Mouse (Mus musculus): ENCODE measurements around the gene Gm28042.
A peak's percentile ranks its signal among the peaks of the same experiment; 100 is the strongest.

Gene Gm28042

GRCm38 (mm10) chr2:120011462-120012200, 15.7 kb upstream of the Gm28042 start:
- peak; percentile 68 for DNase-seq (ENCODE audit: low read depth, low spot score)

GRCm38 (mm10) chr2:120012924-120013323, 14.4 kb upstream of the Gm28042 start:
- no peak for DNase-seq (ENCODE audit: low read depth, low spot score)

GRCm38 (mm10) chr2:120013831-120014486, 13.3 kb upstream of the Gm28042 start:
- DNase-seq (ENCODE audit: low read depth, low spot score) = no peak

GRCm38 (mm10) chr2:120015882-120016281, 11.4 kb upstream of the Gm28042 start:
- DNase-seq (ENCODE audit: low read depth, low spot score) = no peak

- no peak for DNase-seq (ENCODE audit: low read depth, low spot score)
These were observed 9.7 kb upstream of the Gm28042 start for GRCm38 (mm10) chr2:120017599-120017998.

GRCm38 (mm10) chr2:120024337-120024736, 3.0 kb upstream of the Gm28042 start:
- no peak for DNase-seq (ENCODE audit: low read depth, low spot score)

GRCm38 (mm10) chr2:120027950-120028331, 648 bp downstream of the Gm28042 start:
- DNase-seq (ENCODE audit: low read depth, low spot score) = peak; percentile 82

GRCm38 (mm10) chr2:120030380-120030779, 3.1 kb downstream of the Gm28042 start:
- no peak for DNase-seq (ENCODE audit: low read depth, low spot score)

- no peak for DNase-seq (ENCODE audit: low read depth, low spot score)
These were observed 5.6 kb downstream of the Gm28042 start, which contains the start of gene Pla2g4b for GRCm38 (mm10) chr2:120032726-120033467. Gene Pla2g4b (plus strand): TSS chr2:120033417.

GRCm38 (mm10) chr2:120033726-120034125, 6.4 kb downstream of the Gm28042 start:
- DNase-seq (ENCODE audit: low read depth, low spot score) = no peak

- DNase-seq (ENCODE audit: low read depth, low spot score) = no peak
These were observed 10.5 kb downstream of the Gm28042 start for GRCm38 (mm10) chr2:120037744-120038143.

GRCm38 (mm10) chr2:120040991-120041390, 13.7 kb downstream of the Gm28042 start:
- no peak for DNase-seq (ENCODE audit: low read depth, low spot score)

- DNase-seq (ENCODE audit: low read depth, low spot score) = peak; percentile 91
These were observed 16.9 kb downstream of the Gm28042 start for GRCm38 (mm10) chr2:120044101-120044603.

- DNase-seq (ENCODE audit: low read depth, low spot score) = no peak
These were observed 17.4 kb downstream of the Gm28042 start for GRCm38 (mm10) chr2:120044676-120045075.

GRCm38 (mm10) chr2:120046486-120047310, 19.4 kb downstream of the Gm28042 start:
- DNase-seq (ENCODE audit: low read depth, low spot score) = no peak

GRCm38 (mm10) chr2:120048173-120048572, 20.9 kb downstream of the Gm28042 start:
- no peak for DNase-seq (ENCODE audit: low read depth, low spot score)

GRCm38 (mm10) chr2:120049632-120050274, 22.5 kb downstream of the Gm28042 start:
- peak; percentile 52 for DNase-seq (ENCODE audit: low read depth, low spot score)

- no peak for DNase-seq (ENCODE audit: low read depth, low spot score)
These were observed 24.1 kb downstream of the Gm28042 start for GRCm38 (mm10) chr2:120051405-120051804.

- no peak for DNase-seq (ENCODE audit: low read depth, low spot score)
These were observed 27.7 kb downstream of the Gm28042 start for GRCm38 (mm10) chr2:120054771-120055552.

- no peak for DNase-seq (ENCODE audit: low read depth, low spot score)
These were observed 28.6 kb downstream of the Gm28042 start for GRCm38 (mm10) chr2:120055923-120056322.
